Mouse (Mus musculus) heart, postnatal 0 days (tissue): Measurements from ENCODE around the gene Depdc5.

Experiments used
- CTCF ChIP-seq: IDR thresholded peaks from 2 replicates; pipeline ENCODE4 v1.5.1; 2016; ENCODE audit warnings: antibody characterized with exemption, control low read depth, low read depth
- EP300 ChIP-seq: IDR thresholded peaks from 2 replicates; pipeline ENCODE4 v1.6.1; 2016; ENCODE audit warnings: antibody characterized with exemption, low read depth

DNA sequence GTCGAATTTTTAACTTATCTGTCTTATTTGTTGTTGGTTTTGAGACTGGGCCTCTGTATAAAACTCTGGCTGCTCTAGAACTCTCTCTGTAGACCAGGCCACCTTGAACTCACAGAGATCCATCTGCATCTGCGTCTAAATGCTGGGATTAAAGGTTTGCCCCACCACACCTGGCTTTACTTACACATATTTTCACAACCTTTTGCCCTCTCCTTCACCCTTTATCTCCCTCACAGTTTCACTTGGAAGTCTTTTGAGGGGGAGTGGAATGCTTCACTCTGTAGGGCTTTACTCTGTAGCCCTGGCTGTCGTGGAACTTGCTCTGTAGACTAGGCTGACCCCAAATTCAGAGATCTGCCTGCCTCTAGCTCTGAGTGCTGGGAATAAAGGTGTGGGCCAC is 98.1 kb downstream of the Depdc5 start:
- TF ChIP-seq CTCF (no peak), EP300 (no peak)
